Mouse (Mus musculus) CH12.LX (cell line): ENCODE measurements around the gene Lbr. TPM values are rescaled to one million over a fixed set of nuclear protein-coding genes. Genes with fewer than 3 reads are reported as not detected.

Experiments used
- DNase-seq: peaks from one replicate; pipeline ENCODE4 v3.0.0-alpha.2; 2013; ENCODE audit errors: extremely low read depth
- H3K27ac ChIP-seq: 2 replicates; pipeline ENCODE4 v1.5.1; 2012; ENCODE audit warnings: low read depth, mild to moderate bottlenecking, control low read depth, moderate library complexity; ENCODE audit not compliant: insufficient read depth
- H3K27me3 ChIP-seq: replicated peaks from 2 replicates; pipeline ENCODE3; 2012; ENCODE audit warnings: inconsistent platforms
- H3K36me3 ChIP-seq, 2 experiments: replicated peaks in 1 of 2; 2 replicates each; pipeline versions ENCODE3 to v1.6.1; 2012; ENCODE audit warnings: inconsistent platforms in 1 of 2, low read length in 1 of 2, mild to moderate bottlenecking in 1 of 2, mixed read lengths in 1 of 2, moderate library complexity in 1 of 2; ENCODE audit not compliant: control insufficient read depth in 1 of 2, insufficient read depth in 1 of 2
- H3K4me1 ChIP-seq, 2 experiments: 2 replicates each; pipeline ENCODE4 v1.6.1; 2012; ENCODE audit warnings: inconsistent platforms in 1 of 2, moderate library complexity in 1 of 2; ENCODE audit not compliant: insufficient read depth in 2 of 2, control insufficient read depth in 1 of 2
- H3K4me2 ChIP-seq: 2 replicates; pipeline ENCODE4 v1.6.1; 2012; ENCODE audit warnings: low read depth, mild to moderate bottlenecking, control low read depth; ENCODE audit not compliant: poor library complexity, insufficient read depth, severe bottlenecking
- H3K4me3 ChIP-seq, 3 experiments: fragments of 150-350 bp in 1 of 3; sonication (generic) in 1 of 3; replicated peaks in 1 of 3; 2 replicates each; pipeline versions ENCODE3 to v1.5.1; 2011 to 2012; ENCODE audit warnings: low read depth in 2 of 3, low read length in 2 of 3, mild to moderate bottlenecking in 2 of 3, moderate library complexity in 2 of 3, control low read depth in 1 of 3, improper control_type of control experiment in 1 of 3, inconsistent platforms in 1 of 3, mixed read lengths in 1 of 3; ENCODE audit not compliant: poor library complexity in 1 of 3
- H3K79me2 ChIP-seq: replicated peaks from 2 replicates; pipeline ENCODE4 v1.6.1; 2012; ENCODE audit warnings: mild to moderate bottlenecking, moderate library complexity; ENCODE audit not compliant: control insufficient read depth, poor library complexity, insufficient read depth, severe bottlenecking; ENCODE audit errors: extremely low read depth
- H3K9ac ChIP-seq: 2 replicates; pipeline ENCODE4 v1.6.1; 2012; ENCODE audit warnings: low read depth, mild to moderate bottlenecking, control low read depth, moderate library complexity; ENCODE audit not compliant: insufficient read depth
- H3K9me3 ChIP-seq: replicated peaks from 2 replicates; pipeline ENCODE3; 2012; ENCODE audit warnings: low read length, inconsistent platforms, mixed read lengths
- CHD1 ChIP-seq: IDR thresholded peaks from 2 replicates; pipeline ENCODE4 v1.6.1; 2012; ENCODE audit warnings: low read depth, low read length, improper control_type of control experiment, inconsistent platforms
- CTCF ChIP-seq, 2 experiments: IDR thresholded peaks in 1 of 2; conservative IDR thresholded peaks in 1 of 2; 2 replicates each; pipeline ENCODE4 v1.5.1; 2011 to 2012; ENCODE audit warnings: low read depth in 2 of 2, low read length in 2 of 2, improper control_type of control experiment in 1 of 2, inconsistent platforms in 1 of 2, mild to moderate bottlenecking in 1 of 2, moderate library complexity in 1 of 2
- IRF4 ChIP-seq: IDR thresholded peaks from 2 replicates; pipeline ENCODE4 v1.6.1; 2014; ENCODE audit warnings: low read depth, mild to moderate bottlenecking, inconsistent platforms, low read length, improper control_type of control experiment
- JUND ChIP-seq: conservative IDR thresholded peaks from 2 replicates; pipeline ENCODE4 v1.6.1; 2011; ENCODE audit warnings: low read depth, low read length, improper control_type of control experiment
- MAX ChIP-seq: IDR thresholded peaks from 2 replicates; pipeline ENCODE4 v1.6.1; 2011; ENCODE audit warnings: low read length, improper control_type of control experiment
- MEF2A ChIP-seq: IDR thresholded peaks from 2 replicates; pipeline ENCODE4 v1.6.1; 2014; ENCODE audit warnings: low read depth, mild to moderate bottlenecking, inconsistent platforms, low read length, improper control_type of control experiment, borderline replicate concordance
- MYC ChIP-seq: IDR thresholded peaks from 2 replicates; pipeline ENCODE4 v1.6.1; 2011; ENCODE audit warnings: low read depth, mild to moderate bottlenecking, improper control_type of control experiment, low read length
- NELFE ChIP-seq: IDR thresholded peaks from 2 replicates; pipeline ENCODE4 v1.6.1; 2011; ENCODE audit warnings: low read depth, low read length, improper control_type of control experiment
- NRF1 ChIP-seq: IDR thresholded peaks from 2 replicates; pipeline ENCODE4 v1.6.1; 2014; ENCODE audit warnings: low read depth, mild to moderate bottlenecking, inconsistent platforms, low read length, improper control_type of control experiment, moderate library complexity
- POLR2A ChIP-seq: IDR thresholded peaks from 2 replicates; pipeline ENCODE4 v1.6.1; 2011; ENCODE audit warnings: low read depth, mild to moderate bottlenecking, improper control_type of control experiment, low read length
- POLR2AphosphoS2 ChIP-seq: IDR thresholded peaks from 2 replicates; pipeline ENCODE4 v1.6.1; 2011; ENCODE audit warnings: low read depth, low read length, improper control_type of control experiment
- RAD21 ChIP-seq: IDR thresholded peaks from 2 replicates; pipeline ENCODE4 v1.6.1; 2011; ENCODE audit warnings: low read depth, mild to moderate bottlenecking, low read length, improper control_type of control experiment, moderate library complexity
- RCOR1 ChIP-seq: conservative IDR thresholded peaks from 2 replicates; pipeline ENCODE4 v1.6.1; 2012; ENCODE audit warnings: low read depth, mild to moderate bottlenecking, inconsistent platforms, low read length, improper control_type of control experiment
- ZMIZ1 ChIP-seq: IDR thresholded peaks from 2 replicates; pipeline ENCODE4 v1.6.1; 2012; ENCODE audit warnings: low read depth, mild to moderate bottlenecking, inconsistent platforms, low read length, improper control_type of control experiment
- dilution Hi-C: fragments of 300-500 bp; cut with MboI; formaldehyde crosslinking; loops from 2 replicates; pipeline ENCODE4 v1.14.3; 2020; ENCODE audit warnings: low sequenced_read_pairs; ENCODE audit not compliant: extremely low pct_unique_long_range_greater_than_20kb, extremely low pct_ligation_motif_present
- in situ Hi-C: fragments of 300-500 bp; cut with MboI; formaldehyde crosslinking; loops from 3 replicates; pipeline ENCODE4 v1.14.3; 2019; ENCODE audit warnings: low sequenced_read_pairs, low pct_ligation_motif_present, low pct_unique_long_range_greater_than_20kb, mixed read lengths
- polyA plus RNA-seq: library from polyadenylated mRNA; unstranded; fragments of >175 nt; gene quantifications from 2 replicates; pipeline ENCODE4 v1.2.1, GENCODE M21; 2012; ENCODE audit warnings: low read depth; ENCODE audit not compliant: insufficient read length
- total RNA-seq, 2 experiments: library from RNA; depleted of rRNA; stranded (reverse); fragments of 300-350 nt in 1 of 2; fragments of >200 nt in 1 of 2; gene quantifications; 2 replicates each; pipeline ENCODE4 v1.2.3; 2012 to 2014

Lbr gene
- total and polyA plus RNA-seq, 3 experiments: 78.4 to 142 (median 113) TPM

GRCm38 (mm10) chr1:181776541-181776940 is 66.3 kb downstream of the Lbr start:
- in situ Hi-C loops (no loop called here), dilution Hi-C loops (no loop called here)
- Histone ChIP-seq H3K27ac (no peak overlapping the region), H3K4me1 (no peaks in the 10 kb centered on the region), H3K9me3 (peaks cover 5% of the 10 kb centered on the region), H3K9ac (no peak overlapping the region), H3K27me3 (no peaks in the 10 kb centered on the region), H3K4me3 (no peak overlapping the region), H3K4me2 (no peak overlapping the region), H3K79me2 (no peaks in the 10 kb centered on the region), H3K36me3 (no peaks in the 10 kb centered on the region)
- TF ChIP-seq POLR2AphosphoS2: no peak
- no peak for TF ChIP-seq MYC
- no peak for TF ChIP-seq IRF4
- no peak for TF ChIP-seq NELFE
- no peak for TF ChIP-seq CHD1
- TF ChIP-seq MEF2A: no peak
- no peak for TF ChIP-seq POLR2A
- no peak for TF ChIP-seq JUND
- no peak for TF ChIP-seq RCOR1
- TF ChIP-seq MAX: no peak
- no peak for DNase-seq

GRCm38 (mm10) chr1:181771871-181772270 is 71.0 kb downstream of the Lbr start:
- peak; percentile 1 for TF ChIP-seq RAD21
- no peak for TF ChIP-seq ZMIZ1
- dilution Hi-C loops: no loop called here
- no peak for DNase-seq

GRCm38 (mm10) chr1:181769392-181769791 is 73.5 kb downstream of the Lbr start:
- no peak for DNase-seq
- peaks cover 0 to 5% of the 10 kb centered on the region in 2 experiments; a peak in 1 of 4 replicates for H3K4me1 ChIP-seq
- H3K27me3 ChIP-seq: no peaks in the 10 kb centered on the region
- no peaks in the 10 kb centered on the region for H3K36me3 ChIP-seq
- dilution Hi-C loops: no loop called here
- H3K9me3 ChIP-seq: peaks cover 3% of the 10 kb centered on the region
- in situ Hi-C loops: no loop called here
- no peak overlapping the region for H3K4me3 ChIP-seq
- H3K27ac ChIP-seq: no peak overlapping the region
- H3K9ac ChIP-seq: no peak overlapping the region
- no peak overlapping the region for H3K4me2 ChIP-seq
- H3K79me2 ChIP-seq: no peaks in the 10 kb centered on the region
- TF ChIP-seq NRF1 (no peak), CTCF (conservative IDR thresholded peaks at IDR 0.05 in 1 of 2, IDR thresholded peaks at IDR 0.05 in 1 of 2; ENCODE audit: low read depth in 2 of 2, low read length in 2 of 2) (peak in 1 of 2 experiments; percentile 44; a peak in 3 of 4 replicates)

More at GRCm38 (mm10) chr1:181771871-181772270, 71.0 kb downstream of the Lbr start:
- Histone ChIP-seq H3K4me3 (no peak overlapping the region), H3K79me2 (no peaks in the 10 kb centered on the region), H3K4me1 (peaks cover 0 to 5% of the 10 kb centered on the region in 2 experiments; a peak in 1 of 4 replicates), H3K9ac (no peak overlapping the region), H3K27ac (no peak overlapping the region), H3K27me3 (no peaks in the 10 kb centered on the region), H3K4me2 (no peak overlapping the region), H3K9me3 (peaks cover 8% of the 10 kb centered on the region), H3K36me3 (no peaks in the 10 kb centered on the region)
- in situ Hi-C loops: no loop called here

Other genes starting within 250 kb of the Lbr start
- gene Enah, start 176.9 kb upstream of the Lbr start, total RNA-seq (2012; rRNA removed): 72.6 and 80.1 TPM in 2 replicates
- gene Enah, start 176.9 kb upstream of the Lbr start, total RNA-seq (2014; rRNA removed): 45.3 and 52.4 TPM in 2 replicates
- gene Enah, start 176.9 kb upstream of the Lbr start, polyA plus RNA-seq: 75.3 and 79.0 TPM in 2 replicates